Mouse (Mus musculus): ENCODE data around the gene Ccng2.

The Ccng2 gene

GRCm38 (mm10) chr5:93266883-93267704, at the start of gene Ccng2:
Gene Ccng2 (plus strand): TSS chr5:93267257.
- DNase-seq = peak; percentile 98

GRCm38 (mm10) chr5:93218375-93218774, 48.7 kb upstream of the Ccng2 start:
- DNase-seq = no peak

- peak; percentile 65 for DNase-seq
These were observed 45.4 kb upstream of the Ccng2 start for GRCm38 (mm10) chr5:93221661-93222060.

GRCm38 (mm10) chr5:93224549-93224948, 42.5 kb upstream of the Ccng2 start:
- DNase-seq = no peak

GRCm38 (mm10) chr5:93227157-93227556, 39.9 kb upstream of the Ccng2 start:
- no peak for DNase-seq

GRCm38 (mm10) chr5:93229527-93229926, 37.5 kb upstream of the Ccng2 start:
- DNase-seq = no peak

GRCm38 (mm10) chr5:93231721-93232120, 35.3 kb upstream of the Ccng2 start:
- DNase-seq = peak; percentile 53

GRCm38 (mm10) chr5:93232838-93233237, 34.2 kb upstream of the Ccng2 start:
- DNase-seq = no peak

- peak; percentile 42 for DNase-seq
These were observed 32.9 kb upstream of the Ccng2 start for GRCm38 (mm10) chr5:93234130-93234529.

- peak; percentile 53 for DNase-seq
These were observed 32.5 kb upstream of the Ccng2 start for GRCm38 (mm10) chr5:93234605-93235004.

- DNase-seq = peak; percentile 97
These were observed 31.2 kb upstream of the Ccng2 start for GRCm38 (mm10) chr5:93235888-93236287.

GRCm38 (mm10) chr5:93236541-93236940, 30.5 kb upstream of the Ccng2 start:
- DNase-seq = peak; percentile 41

- no peak for DNase-seq
These were observed 27.2 kb upstream of the Ccng2 start for GRCm38 (mm10) chr5:93239590-93240544.

- DNase-seq = no peak
These were observed 21.8 kb upstream of the Ccng2 start for GRCm38 (mm10) chr5:93245280-93245679.

- DNase-seq = no peak
These were observed 17.0 kb upstream of the Ccng2 start for GRCm38 (mm10) chr5:93249940-93250578.

GRCm38 (mm10) chr5:93251001-93251760, 15.9 kb upstream of the Ccng2 start:
- peak; percentile 75 for DNase-seq

GRCm38 (mm10) chr5:93255759-93256265, 11.2 kb upstream of the Ccng2 start:
- no peak for DNase-seq

GRCm38 (mm10) chr5:93256820-93257405, 10.1 kb upstream of the Ccng2 start:
- DNase-seq = no peak

- DNase-seq = no peak
These were observed 7.7 kb upstream of the Ccng2 start for GRCm38 (mm10) chr5:93259349-93259748.

GRCm38 (mm10) chr5:93260983-93261382, 6.1 kb upstream of the Ccng2 start:
- no peak for DNase-seq

- no peak for DNase-seq
These were observed 4.3 kb upstream of the Ccng2 start for GRCm38 (mm10) chr5:93262751-93263150.
